Mouse (Mus musculus) central nervous system, embryonic 14 days (tissue): Measurements from ENCODE around the gene Mtx3. TPM values are rescaled to one million over a fixed set of nuclear protein-coding genes. Genes with fewer than 3 reads are reported as not detected.

Source experiments
- polyA plus RNA-seq: library from polyadenylated mRNA; depleted of rRNA; stranded (reverse); fragments of >200 nt; gene quantifications from 2 replicates; pipeline ENCODE4 v1.2.3, GENCODE M21; 2012; rRNA removed

Mtx3 gene
- polyA plus RNA-seq, result 25.4 and 25.6 TPM in 2 replicates

DNA sequence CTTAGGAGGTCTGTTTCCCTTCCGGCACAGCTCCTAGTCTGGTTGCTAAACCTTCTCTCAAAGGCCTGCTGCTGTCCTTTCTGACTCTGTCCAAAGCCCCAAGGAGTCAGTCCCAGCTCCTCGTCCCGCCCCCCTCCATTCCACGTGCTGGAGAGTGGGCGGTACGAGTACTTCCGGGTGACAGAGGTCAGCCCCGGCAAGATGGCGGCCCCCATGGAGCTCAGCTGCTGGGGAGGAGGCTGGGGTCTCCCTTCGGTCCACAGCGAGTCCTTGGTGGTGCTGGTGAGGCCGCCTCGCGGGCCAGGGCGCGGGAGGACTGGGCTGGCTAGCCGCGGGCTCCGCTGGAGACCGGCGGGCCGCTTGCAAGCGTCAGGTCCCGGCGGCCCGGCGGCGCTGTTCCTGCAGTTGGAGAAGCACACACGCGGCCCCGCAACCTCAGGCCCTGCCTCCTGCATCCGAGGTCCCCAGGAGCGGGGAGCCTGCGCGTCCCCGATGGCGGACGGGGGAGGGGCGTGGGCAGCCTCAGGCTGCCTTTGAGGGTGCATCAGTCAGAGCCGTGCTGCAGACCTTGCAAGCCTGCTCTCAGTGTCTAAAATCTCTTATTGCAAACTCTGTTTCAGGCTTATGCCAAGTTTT lies at the start of gene Mtx3:
Gene Mtx3, plus strand, starts transcription at position 175 of the 636 bp plus-strand sequence.

Other genes with a start within 250 kb of the Mtx3 start
- gene Serinc5, start 233.7 kb upstream of the Mtx3 start, polyA plus RNA-seq, result 33.0 and 34.0 TPM in 2 replicates
- 1.6 and 9.0 TPM in 2 replicates for gene Thbs4, start 49.9 kb upstream of the Mtx3 start, polyA plus RNA-seq